Mouse (Mus musculus): ENCODE measurements around the gene Ltb. TPM values are rescaled to one million over a fixed set of nuclear protein-coding genes. Genes with fewer than 3 reads are reported as not detected.
A peak's percentile ranks its signal among the peaks of the same experiment; 100 is the strongest.

The Ltb gene
- total and polyA plus RNA-seq, 3 experiments = 1.1 to 1.5 TPM; not detected in 1

GRCm38 (mm10) chr17:35243086-35243485 is 48.8 kb downstream of the Ltb start:
- DNase-seq (ENCODE audit: low read depth, low spot score) = peak; percentile 61
- Histone ChIP-seq H3K9ac (ENCODE audit: control insufficient read depth, low read depth, low read length, poor library complexity, severe bottlenecking) (peak overlapping the region; percentile 96), H3K27ac (ENCODE audit: control insufficient read depth, low read depth, low read length) (peak overlapping the region; percentile 94), H3K79me2 (ENCODE audit: control insufficient read depth, insufficient read depth, low read length, poor library complexity) (peaks cover 57% of the 10 kb centered on the region), H3K36me3 (ENCODE audit: control insufficient read depth in 1 of 2, insufficient read depth in 2 of 2, low read length in 2 of 2) (peaks cover 31 to 33% of the 10 kb centered on the region in 2 experiments), H3K9me3 (replicated peaks; ENCODE audit: insufficient read depth, low read length) (no peaks in the 10 kb centered on the region), H3K4me1 (ENCODE audit: control insufficient read depth in 1 of 2, insufficient read depth in 2 of 2, low read length in 2 of 2) (peaks cover 5 to 28% of the 10 kb centered on the region in 2 experiments; a peak in 3 of 4 replicates), H3K27me3 (ENCODE audit: control insufficient read depth in 1 of 2, insufficient read depth in 2 of 2, low read length in 2 of 2) (no peaks in the 10 kb centered on the region), H3K4me3 (ENCODE audit: control insufficient read depth in 1 of 2, insufficient read depth in 1 of 2, low read depth in 2 of 2, low read length in 2 of 2) (peak overlapping the region; percentile 79 to 95)
- TF ChIP-seq POLR2AphosphoS5 (IDR thresholded peaks at IDR 0.05; ENCODE audit: borderline replicate concordance, low read depth, low read length) (no peak), USF2 (IDR thresholded peaks at IDR 0.05; ENCODE audit: borderline replicate concordance in 1 of 2, insufficient read depth in 1 of 2, low read depth in 1 of 2, low read length in 2 of 2) (no peak), MAX (IDR thresholded peaks at IDR 0.05; ENCODE audit: low read length) (peak; percentile 7; the same call in 1 of the 2 replicates), USF1 (IDR thresholded peaks at IDR 0.05; ENCODE audit: low read depth, low read length) (no peak), CHD1 (IDR thresholded peaks at IDR 0.05; ENCODE audit: low read depth, low read length) (peak; percentile 96)

- no peak overlapping the region for H3K4me3 ChIP-seq (ENCODE audit: control insufficient read depth in 1 of 2, insufficient read depth in 1 of 2, low read depth in 2 of 2, low read length in 2 of 2)
- no peaks in the 10 kb centered on the region for H3K9me3 ChIP-seq (replicated peaks; ENCODE audit: insufficient read depth, low read length)
- peak overlapping the region; percentile 33 for H3K9ac ChIP-seq (ENCODE audit: control insufficient read depth, low read depth, low read length, poor library complexity, severe bottlenecking)
- H3K36me3 ChIP-seq (ENCODE audit: control insufficient read depth in 1 of 2, insufficient read depth in 2 of 2, low read length in 2 of 2) = peaks cover 31 to 42% of the 10 kb centered on the region in 2 experiments
- H3K79me2 ChIP-seq (ENCODE audit: control insufficient read depth, insufficient read depth, low read length, poor library complexity) = peaks cover 58% of the 10 kb centered on the region
- peak overlapping the region; percentile 17; the same call in 1 of the 2 replicates for H3K27ac ChIP-seq (ENCODE audit: control insufficient read depth, low read depth, low read length)
- no peak for DNase-seq (ENCODE audit: low read depth, low spot score)
- H3K27me3 ChIP-seq (ENCODE audit: control insufficient read depth in 1 of 2, insufficient read depth in 2 of 2, low read length in 2 of 2) = no peaks in the 10 kb centered on the region
- peaks cover 5 to 28% of the 10 kb centered on the region in 2 experiments; a peak in 3 of 4 replicates for H3K4me1 ChIP-seq (ENCODE audit: control insufficient read depth in 1 of 2, insufficient read depth in 2 of 2, low read length in 2 of 2)
- TF ChIP-seq NRF1 (IDR thresholded peaks at IDR 0.05; ENCODE audit: insufficient read depth, low read depth, low read length, poor library complexity, severe bottlenecking) (no peak), NELFE (IDR thresholded peaks at IDR 0.05; ENCODE audit: low read depth, low read length) (no peak), ZMIZ1 (IDR thresholded peaks at IDR 0.05; ENCODE audit: low read depth, low read length) (no peak), ZC3H11A (IDR thresholded peaks at IDR 0.05; ENCODE audit: low read depth, low read length) (no peak), POLR2AphosphoS2 (IDR thresholded peaks at IDR 0.05; ENCODE audit: low read length) (no peak), MXI1 (IDR thresholded peaks at IDR 0.05; ENCODE audit: low read depth, low read length) (no peak), GABPA (IDR thresholded peaks at IDR 0.05; ENCODE audit: low read depth, low read length) (no peak), POLR2A (IDR thresholded peaks at IDR 0.05; ENCODE audit: control insufficient read depth in 1 of 2, insufficient read depth in 1 of 2, low read depth in 1 of 2, low read length in 2 of 2, poor library complexity in 1 of 2) (no peak; a peak in 1 of 4 replicates), ETS1 (IDR thresholded peaks at IDR 0.05; ENCODE audit: low read depth, low read length) (no peak), GATA1 (IDR thresholded peaks at IDR 0.05; ENCODE audit: low read depth, low read length) (no peak), SMC3 (IDR thresholded peaks at IDR 0.05; ENCODE audit: low read depth, low read length) (no peak), TBP (IDR thresholded peaks at IDR 0.05; ENCODE audit: low read depth, low read length) (no peak), MEF2A (IDR thresholded peaks at IDR 0.05; ENCODE audit: extremely low read depth, insufficient replicate concordance, low read depth, low read length, poor library complexity, severe bottlenecking) (no peak), MAZ (IDR thresholded peaks at IDR 0.05; ENCODE audit: low read depth, low read length) (no peak), HCFC1 (IDR thresholded peaks at IDR 0.05; ENCODE audit: low read depth, low read length) (no peak), TCF12 (IDR thresholded peaks at IDR 0.05; ENCODE audit: low read depth, low read length) (no peak), MAFK (IDR thresholded peaks at IDR 0.05; ENCODE audit: borderline replicate concordance, low read depth, low read length) (no peak), TAL1 (IDR thresholded peaks at IDR 0.05; ENCODE audit: low read length) (no peak), ZKSCAN1 (IDR thresholded peaks at IDR 0.05; ENCODE audit: low read depth, low read length) (no peak), POLR2AphosphoS5 (IDR thresholded peaks at IDR 0.05; ENCODE audit: borderline replicate concordance, low read depth, low read length) (no peak)
Measured at GRCm38 (mm10) chr17:35244999-35245398, 50.8 kb downstream of the Ltb start.
